Mouse (Mus musculus): Measurements from ENCODE around the gene Rnf13. TPM values are rescaled to one million over a fixed set of nuclear protein-coding genes. Genes with fewer than 3 reads are reported as not detected.

Rnf13 gene
- polyA plus RNA-seq, 1 experiment from 2014 or later = 73.8 TPM

GRCm38 (mm10) chr3:57846912-57847759, 111.3 kb downstream of the Rnf13 start:
- peak overlapping the region; percentile 97 for H3K9ac ChIP-seq
- no peaks in the 10 kb centered on the region for H3K9me3 ChIP-seq (replicated peaks)
- peak overlapping the region; percentile 73 for H3K4me2 ChIP-seq
- peaks cover 26% of the 10 kb centered on the region for H3K4me1 ChIP-seq
- WGBS = under 1% methylated on average over 77 of the region's 104 CpGs
- H3K27ac ChIP-seq = peak overlapping the region; percentile 100
- peaks cover 25% of the 10 kb centered on the region for H3K36me3 ChIP-seq (ENCODE audit: poor library complexity, severe bottlenecking)
- H3K4me3 ChIP-seq = peak overlapping the region; percentile 99
- no peaks in the 10 kb centered on the region for H3K27me3 ChIP-seq
- ATAC-seq = peak; percentile 87

GRCm38 (mm10) chr3:57847760-57848185, 111.9 kb downstream of the Rnf13 start, which contains the start of gene Pfn2:
Pfn2 (minus strand) TSS chr3:57848079.
- WGBS = under 1% methylated on average over 44 of the region's 52 CpGs
- Histone ChIP-seq H3K36me3 (ENCODE audit: poor library complexity, severe bottlenecking) (peaks cover 19% of the 10 kb centered on the region), H3K27me3 (no peaks in the 10 kb centered on the region), H3K27ac (peak within 1 kb of the TSS; percentile 100), H3K4me3 (peak within 1 kb of the TSS; percentile 99), H3K9me3 (replicated peaks) (no peaks in the 10 kb centered on the region), H3K9ac (peak within 1 kb of the TSS; percentile 97), H3K4me1 (peaks cover 22% of the 10 kb centered on the region), H3K4me2 (peak within 1 kb of the TSS; percentile 73)
- peak; percentile 90 for ATAC-seq

- Histone ChIP-seq H3K27me3 (no peaks in the 10 kb centered on the region), H3K9me3 (replicated peaks) (no peaks in the 10 kb centered on the region), H3K4me2 (no peak overlapping the region), H3K4me3 (no peak overlapping the region), H3K27ac (no peak overlapping the region), H3K4me1 (no peaks in the 10 kb centered on the region), H3K36me3 (ENCODE audit: poor library complexity, severe bottlenecking) (no peaks in the 10 kb centered on the region), H3K9ac (no peak overlapping the region)
- ATAC-seq = no peak
- WGBS = 63% methylated on average over 3 of the region's 3 CpGs
Observed at GRCm38 (mm10) chr3:57882945-57883344, 147.1 kb downstream of the Rnf13 start.

Other genes with a start within 250 kb of the Rnf13 start
- gene Wwtr1, start 160.2 kb upstream of the Rnf13 start, polyA plus RNA-seq (2015; fragmentation: Nextera tagmentation; extraction: Ambion mirVana) = 11.5 and 12.2 TPM in 2 replicates
- 79.8 and 96.3 TPM in 2 replicates for gene Commd2, start 84.3 kb upstream of the Rnf13 start, polyA plus RNA-seq (2015; fragmentation: Nextera tagmentation; extraction: Ambion mirVana)
- 0.08 TPM in 1 of 2 replicates, not detected in the other for gene Ankub1, start 43.3 kb upstream of the Rnf13 start, polyA plus RNA-seq (2015; fragmentation: Nextera tagmentation; extraction: Ambion mirVana)
- gene Pfn2, start 112.0 kb downstream of the Rnf13 start, polyA plus RNA-seq (2015; fragmentation: Nextera tagmentation; extraction: Ambion mirVana) = 444 and 476 TPM in 2 replicates